Mouse (Mus musculus): ENCODE data around the gene Mefv. TPM values are rescaled to one million over a fixed set of nuclear protein-coding genes. Genes with fewer than 3 reads are reported as not detected.

Gene Mefv
- polyA plus RNA-seq (2014; fragmentation: Nextera tagmentation; extraction: Ambion mirVana), result not detected in 2 replicates

GRCm38 (mm10) chr16:3717980-3718379 lies at the start of gene Mefv:
Gene Mefv, minus strand, starts transcription at chr16:3718097.
- WGBS, result 89% methylated on average over 6 of the region's 6 CpGs
- Histone ChIP-seq H3K4me2 (ENCODE audit: low read depth, low read length, severe bottlenecking) (no peak within 1 kb of the TSS), H3K9ac (ENCODE audit: low read length) (no peak within 1 kb of the TSS), H3K9me3 (ENCODE audit: control insufficient read depth, low read length) (no peaks in the 10 kb centered on the region), H3K27ac (ENCODE audit: low read depth, low read length) (no peak within 1 kb of the TSS), H3K36me3 (ENCODE audit: control insufficient read depth, insufficient read depth, low read length) (no peaks in the 10 kb centered on the region), H3K4me3 (ENCODE audit: low read depth, low read length) (no peak within 1 kb of the TSS), H3K27me3 (ENCODE audit: control insufficient read depth, insufficient read depth, low read length) (no peaks in the 10 kb centered on the region), H3K4me1 (replicated peaks; ENCODE audit: control insufficient read depth, insufficient read depth, low read length) (no peaks in the 10 kb centered on the region)
- ATAC-seq (replicated peaks; ENCODE audit: low FRiP score) (no peak), DNase-seq (ENCODE audit: low spot score) (no peak)

- H3K36me3 ChIP-seq (ENCODE audit: control insufficient read depth, insufficient read depth, low read length), result peaks cover 39% of the 10 kb centered on the region
- 97% methylated on average over 3 of the region's 3 CpGs for WGBS
- no peak overlapping the region for H3K4me3 ChIP-seq (ENCODE audit: low read depth, low read length)
- peaks cover 11% of the 10 kb centered on the region; the same call in 1 of the 2 replicates for H3K9me3 ChIP-seq (ENCODE audit: control insufficient read depth, low read length)
- H3K4me1 ChIP-seq (replicated peaks; ENCODE audit: control insufficient read depth, insufficient read depth, low read length), result peaks cover 14% of the 10 kb centered on the region
- H3K27me3 ChIP-seq (ENCODE audit: control insufficient read depth, insufficient read depth, low read length), result no peaks in the 10 kb centered on the region
- no peak for ATAC-seq (replicated peaks; ENCODE audit: low FRiP score)
- H3K4me2 ChIP-seq (ENCODE audit: low read depth, low read length, severe bottlenecking), result no peak overlapping the region
- no peak for DNase-seq (ENCODE audit: low spot score)
- no peak overlapping the region for H3K9ac ChIP-seq (ENCODE audit: low read length)
- no peak overlapping the region for H3K27ac ChIP-seq (ENCODE audit: low read depth, low read length)
These were observed 31.1 kb upstream of the Mefv start for GRCm38 (mm10) chr16:3748976-3749375.

DNA sequence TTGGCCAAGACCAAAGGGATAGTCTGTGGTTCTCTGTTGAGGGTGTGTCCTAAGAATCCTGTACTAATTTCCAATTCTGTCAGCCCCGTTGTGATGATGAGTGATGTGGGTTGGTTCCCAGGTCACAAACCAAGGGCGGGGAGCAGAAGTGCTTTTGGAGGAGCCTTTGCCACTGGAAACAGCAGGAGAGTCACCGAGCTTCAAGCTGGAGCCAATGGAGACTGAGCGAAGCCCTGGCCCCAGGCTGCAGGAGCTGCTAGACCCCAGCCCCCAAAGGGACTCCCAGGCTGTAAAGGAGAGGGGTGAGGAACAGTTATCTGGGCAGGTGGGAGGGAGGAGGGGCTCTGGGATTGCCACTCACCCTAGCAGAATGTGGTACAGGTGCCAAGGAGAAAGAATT lies 27.8 kb upstream of the Mefv start:
- Histone ChIP-seq H3K9me3 (ENCODE audit: control insufficient read depth, low read length) (peaks cover 11% of the 10 kb centered on the region; the same call in 1 of the 2 replicates), H3K4me1 (replicated peaks; ENCODE audit: control insufficient read depth, insufficient read depth, low read length) (peaks cover 14% of the 10 kb centered on the region), H3K36me3 (ENCODE audit: control insufficient read depth, insufficient read depth, low read length) (peaks cover 34% of the 10 kb centered on the region), H3K4me2 (ENCODE audit: low read depth, low read length, severe bottlenecking) (peak overlapping the region; percentile 80; the same call in 1 of the 2 replicates), H3K9ac (ENCODE audit: low read length) (no peak overlapping the region), H3K27ac (ENCODE audit: low read depth, low read length) (no peak overlapping the region), H3K27me3 (ENCODE audit: control insufficient read depth, insufficient read depth, low read length) (no peaks in the 10 kb centered on the region), H3K4me3 (ENCODE audit: low read depth, low read length) (peak overlapping the region; percentile 76)
- ATAC-seq (replicated peaks; ENCODE audit: low FRiP score), result no peak
- DNase-seq (ENCODE audit: low spot score), result no peak
- 89% methylated on average over 4 of the region's 4 CpGs for WGBS

GRCm38 (mm10) chr16:3744186-3744700 lies 26.3 kb upstream of the Mefv start:
- no peak for DNase-seq (ENCODE audit: low spot score)
- Histone ChIP-seq H3K9me3 (ENCODE audit: control insufficient read depth, low read length) (peaks cover 5% of the 10 kb centered on the region; the same call in 1 of the 2 replicates), H3K27me3 (ENCODE audit: control insufficient read depth, insufficient read depth, low read length) (no peaks in the 10 kb centered on the region), H3K27ac (ENCODE audit: low read depth, low read length) (0 out of 2 replicates have a peak overlapping the region, but pooled peaks have one; percentile 62), H3K4me2 (ENCODE audit: low read depth, low read length, severe bottlenecking) (peak overlapping the region; percentile 80), H3K36me3 (ENCODE audit: control insufficient read depth, insufficient read depth, low read length) (peaks cover 23% of the 10 kb centered on the region), H3K9ac (ENCODE audit: low read length) (peak overlapping the region; percentile 77), H3K4me3 (ENCODE audit: low read depth, low read length) (peak overlapping the region; percentile 76), H3K4me1 (replicated peaks; ENCODE audit: control insufficient read depth, insufficient read depth, low read length) (peaks cover 14% of the 10 kb centered on the region)
- ATAC-seq (replicated peaks; ENCODE audit: low FRiP score), result peak; percentile 0
- under 1% methylated on average over 32 of the region's 32 CpGs for WGBS

DNA sequence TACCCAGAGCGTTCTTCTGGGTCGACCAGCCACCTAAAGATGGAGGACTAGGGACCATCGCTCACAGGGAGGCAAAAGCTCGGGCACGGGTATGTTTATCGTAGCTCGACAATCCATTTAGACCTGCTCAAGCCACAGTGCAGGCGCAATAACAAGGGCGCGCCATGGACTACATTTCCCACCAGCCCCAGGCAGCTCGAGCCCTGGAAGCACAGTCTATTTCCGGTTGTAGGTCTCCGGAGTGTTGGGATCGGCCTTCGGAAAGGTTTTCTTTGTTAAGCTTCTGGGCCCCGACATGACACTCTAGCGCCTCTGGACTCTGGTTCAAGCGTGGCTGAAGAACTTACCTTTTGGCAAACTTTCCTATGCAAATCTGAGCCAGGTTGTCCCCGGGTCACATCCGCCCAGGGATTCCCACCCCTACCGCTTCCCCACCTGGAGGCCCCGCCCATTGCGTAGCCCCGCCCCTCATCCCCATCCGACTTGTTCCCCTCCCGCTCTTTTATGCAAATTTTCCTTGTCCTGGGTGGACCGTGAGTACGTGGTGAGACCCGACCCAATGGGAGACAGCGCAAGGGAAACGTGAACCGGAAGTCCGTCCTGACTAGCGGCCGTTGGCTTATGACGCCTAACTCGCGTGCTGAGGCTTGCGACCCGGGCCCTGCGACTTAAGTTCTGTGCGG lies 25.7 kb upstream of the Mefv start, which contains the start of gene Zfp263:
Zfp263 (plus strand) TSS at position 591 of the 683 bp plus-strand sequence.
- Histone ChIP-seq H3K9me3 (ENCODE audit: control insufficient read depth, low read length) (no peaks in the 10 kb centered on the region; the same call in 1 of the 2 replicates), H3K9ac (ENCODE audit: low read length) (peak within 1 kb of the TSS; percentile 77), H3K36me3 (ENCODE audit: control insufficient read depth, insufficient read depth, low read length) (peaks cover 17% of the 10 kb centered on the region), H3K27ac (ENCODE audit: low read depth, low read length) (peak within 1 kb of the TSS; percentile 63), H3K4me3 (ENCODE audit: low read depth, low read length) (peak within 1 kb of the TSS; percentile 76), H3K27me3 (ENCODE audit: control insufficient read depth, insufficient read depth, low read length) (no peaks in the 10 kb centered on the region), H3K4me2 (ENCODE audit: low read depth, low read length, severe bottlenecking) (peak within 1 kb of the TSS; percentile 80), H3K4me1 (replicated peaks; ENCODE audit: control insufficient read depth, insufficient read depth, low read length) (peaks cover 14% of the 10 kb centered on the region)
- DNase-seq (ENCODE audit: low spot score), result peak; percentile 97
- peak; percentile 98 for ATAC-seq (replicated peaks; ENCODE audit: low FRiP score)
- WGBS, result under 1% methylated on average over 42 of the region's 42 CpGs

GRCm38 (mm10) chr16:3742466-3742865 lies 24.6 kb upstream of the Mefv start:
- H3K9me3 ChIP-seq (ENCODE audit: control insufficient read depth, low read length), result no peaks in the 10 kb centered on the region
- DNase-seq (ENCODE audit: low spot score), result no peak
- no peak overlapping the region for H3K27ac ChIP-seq (ENCODE audit: low read depth, low read length)
- H3K4me3 ChIP-seq (ENCODE audit: low read depth, low read length), result no peak overlapping the region
- no peak overlapping the region for H3K9ac ChIP-seq (ENCODE audit: low read length)
- H3K36me3 ChIP-seq (ENCODE audit: control insufficient read depth, insufficient read depth, low read length), result peaks cover 8% of the 10 kb centered on the region; the same call in 1 of the 2 replicates
- ATAC-seq (replicated peaks; ENCODE audit: low FRiP score), result no peak
- peaks cover 14% of the 10 kb centered on the region for H3K4me1 ChIP-seq (replicated peaks; ENCODE audit: control insufficient read depth, insufficient read depth, low read length)
- no peak overlapping the region for H3K4me2 ChIP-seq (ENCODE audit: low read depth, low read length, severe bottlenecking)
- no peaks in the 10 kb centered on the region for H3K27me3 ChIP-seq (ENCODE audit: control insufficient read depth, insufficient read depth, low read length)
- WGBS, result 98% methylated on average over 6 of the region's 6 CpGs

DNA sequence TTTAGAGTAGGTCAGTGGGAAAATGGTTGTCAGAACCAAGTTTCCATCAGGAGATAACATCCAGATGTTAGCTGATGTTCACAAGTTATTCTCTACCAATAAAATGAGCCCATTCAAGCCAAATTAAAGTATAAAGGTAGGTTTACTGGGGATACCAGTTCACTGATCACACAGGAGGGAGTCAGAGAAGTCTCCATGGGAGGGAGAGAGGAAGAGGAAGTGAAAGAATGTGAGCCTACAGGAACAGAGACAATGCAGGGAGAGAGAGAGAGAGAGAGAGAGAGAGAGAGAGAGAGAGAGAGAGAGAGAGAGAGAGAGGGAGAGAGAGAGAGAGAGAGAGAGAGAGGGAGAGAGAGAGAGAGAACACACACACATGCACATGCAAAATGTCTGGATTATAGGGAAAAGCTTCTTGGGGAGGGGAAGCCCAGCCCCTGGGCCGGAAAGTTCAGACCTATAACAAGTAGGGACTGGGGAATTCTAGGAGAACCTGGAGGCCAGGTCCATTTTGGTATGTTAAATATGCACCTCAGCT lies 15.4 kb upstream of the Mefv start:
- no peak overlapping the region for H3K4me2 ChIP-seq (ENCODE audit: low read depth, low read length, severe bottlenecking)
- no peaks in the 10 kb centered on the region for H3K36me3 ChIP-seq (ENCODE audit: control insufficient read depth, insufficient read depth, low read length)
- H3K27ac ChIP-seq (ENCODE audit: low read depth, low read length), result no peak overlapping the region
- H3K9me3 ChIP-seq (ENCODE audit: control insufficient read depth, low read length), result no peaks in the 10 kb centered on the region
- no peaks in the 10 kb centered on the region for H3K27me3 ChIP-seq (ENCODE audit: control insufficient read depth, insufficient read depth, low read length)
- no peaks in the 10 kb centered on the region for H3K4me1 ChIP-seq (replicated peaks; ENCODE audit: control insufficient read depth, insufficient read depth, low read length)
- 82% methylated on average over 1 of the region's 1 CpGs for WGBS
- no peak overlapping the region for H3K9ac ChIP-seq (ENCODE audit: low read length)
- no peak for DNase-seq (ENCODE audit: low spot score)
- no peak overlapping the region for H3K4me3 ChIP-seq (ENCODE audit: low read depth, low read length)
- no peak for ATAC-seq (replicated peaks; ENCODE audit: low FRiP score)

GRCm38 (mm10) chr16:3732612-3733011 lies 14.7 kb upstream of the Mefv start:
- no peaks in the 10 kb centered on the region for H3K36me3 ChIP-seq (ENCODE audit: control insufficient read depth, insufficient read depth, low read length)
- H3K27ac ChIP-seq (ENCODE audit: low read depth, low read length), result no peak overlapping the region
- no peak for ATAC-seq (replicated peaks; ENCODE audit: low FRiP score)
- H3K4me3 ChIP-seq (ENCODE audit: low read depth, low read length), result no peak overlapping the region
- WGBS, result 96% methylated on average over 4 of the region's 4 CpGs
- H3K9me3 ChIP-seq (ENCODE audit: control insufficient read depth, low read length), result no peaks in the 10 kb centered on the region
- H3K4me1 ChIP-seq (replicated peaks; ENCODE audit: control insufficient read depth, insufficient read depth, low read length), result no peaks in the 10 kb centered on the region
- no peak overlapping the region for H3K9ac ChIP-seq (ENCODE audit: low read length)
- no peak for DNase-seq (ENCODE audit: low spot score)
- H3K27me3 ChIP-seq (ENCODE audit: control insufficient read depth, insufficient read depth, low read length), result no peaks in the 10 kb centered on the region
- no peak overlapping the region for H3K4me2 ChIP-seq (ENCODE audit: low read depth, low read length, severe bottlenecking)
